Comparison of ENCODE assay signal across 21 mouse cellular contexts in the genomic region with DNA sequence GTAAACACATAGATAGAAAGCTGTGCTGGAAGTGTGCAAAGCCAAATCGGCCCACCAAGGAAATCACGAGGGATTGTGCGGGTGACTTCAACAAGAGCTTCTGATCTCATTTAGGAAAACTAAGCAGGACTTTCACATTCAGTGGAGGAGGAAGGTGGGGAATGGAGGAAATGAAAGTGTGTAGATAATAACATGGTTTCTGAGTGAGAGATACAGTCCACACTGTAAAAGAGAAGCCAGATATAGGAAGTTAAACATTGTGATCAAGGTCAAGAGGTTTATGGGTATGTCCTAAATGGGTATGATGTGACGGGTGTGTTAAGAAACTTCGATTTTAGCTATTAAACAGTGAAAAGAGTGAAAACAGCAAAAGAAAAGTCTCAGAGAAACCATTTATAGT.
DNase-seq lines count a peak whose midpoint lies in the region; ATAC-seq and TF ChIP-seq lines count a peak whose summit lies in the region.
"Had no signal": no experiment of that assay in that cellular context is flagged by ENCODE, and none has a peak within 500 bp of the region (broad histone marks: within the 10 kb centered on the region; RNA-seq: fewer than 3 reads in every experiment).

No protein-coding gene starts in this region.

- H3K27ac ChIP-seq in liver, adult 2 months (replicated peaks; ENCODE audit: insufficient read depth, low read depth, low read length) = no peak overlapping the region
- no peak overlapping the region for H3K27ac ChIP-seq in liver, embryonic 11.5 days (ENCODE audit: low read depth, low read length)
- H3K27ac ChIP-seq: embryonic facial prominence, embryonic 15.5 days; heart, embryonic 10.5 days; hindbrain, embryonic 13.5 days; hindbrain, postnatal 0 days had no signal

- 79% methylated on average over 5 of the region's 5 CpGs for WGBS in liver, adult 2 months
- 78% methylated on average over 5 of the region's 5 CpGs for WGBS in liver, embryonic 11.5 days

- no peak overlapping the region for H3K4me2 ChIP-seq in liver, embryonic 11.5 days
- H3K4me2 ChIP-seq: embryonic facial prominence, embryonic 15.5 days; hindbrain, embryonic 13.5 days had no signal

- H3K27me3 ChIP-seq in liver, adult 2 months (ENCODE audit: control insufficient read depth, insufficient read depth, low read length) = no peaks in the 10 kb centered on the region
- H3K27me3 ChIP-seq in liver, embryonic 11.5 days (replicated peaks; ENCODE audit: control insufficient read depth, insufficient read depth, low read length) = no peaks in the 10 kb centered on the region
- H3K27me3 ChIP-seq: embryonic facial prominence, embryonic 15.5 days; hindbrain, embryonic 13.5 days had no signal

- H3K79me2 ChIP-seq in liver, adult 2 months (ENCODE audit: control insufficient read depth, insufficient read depth, low read length) = no peaks in the 10 kb centered on the region

- H3K4me3 ChIP-seq in liver, adult 2 months (ENCODE audit: insufficient read depth, low read depth, low read length) = no peak overlapping the region
- H3K4me3 ChIP-seq in liver, embryonic 11.5 days (ENCODE audit: low read depth, low read length) = no peak overlapping the region
- H3K4me3 ChIP-seq: embryonic facial prominence, embryonic 15.5 days; heart, embryonic 10.5 days; hindbrain, embryonic 13.5 days had no signal

- no peaks in the 10 kb centered on the region for H3K36me3 ChIP-seq in liver, adult 2 months (ENCODE audit: control insufficient read depth, insufficient read depth, low read length)
- H3K36me3 ChIP-seq in liver, embryonic 11.5 days (ENCODE audit: control insufficient read depth, insufficient read depth, low read length) = no peaks in the 10 kb centered on the region
- H3K36me3 ChIP-seq: embryonic facial prominence, embryonic 15.5 days; heart, embryonic 10.5 days; hindbrain, embryonic 13.5 days had no signal

- ATAC-seq in liver, embryonic 11.5 days (replicated peaks; ENCODE audit: low FRiP score) = no peak
- 0 out of 2 replicates have a peak, but pooled peaks have one; percentile 36 for ATAC-seq in common myeloid progenitor, adult 5-6 weeks (replicated peaks; ENCODE audit: low read depth, poor library complexity, severe bottlenecking)
- peak; percentile 63 for ATAC-seq in granulocyte monocyte progenitor cell, adult 5-6 weeks (replicated peaks; ENCODE audit: poor library complexity, severe bottlenecking)
- peak; percentile 67 for ATAC-seq in megakaryocyte, adult 5-6 weeks (ENCODE audit: poor library complexity, severe bottlenecking)
- ATAC-seq: forebrain, embryonic 16.5 days; hindbrain, postnatal 0 days had no signal

- TF ChIP-seq CTCF in liver, adult 2 months (IDR thresholded peaks at IDR 0.05; ENCODE audit: low read depth, low read length) = no peak

- no peaks in the 10 kb centered on the region; the same call in 1 of the 2 replicates for H3K9me3 ChIP-seq in liver, embryonic 11.5 days (ENCODE audit: control insufficient read depth, low read length)
- H3K9me3 ChIP-seq: embryonic facial prominence, embryonic 15.5 days; heart, embryonic 10.5 days; hindbrain, embryonic 13.5 days had no signal

- DNase-seq in liver, adult 2 months (ENCODE audit: extremely low read depth, low read depth, low spot score) = peak; percentile 24
- no peak for DNase-seq in liver, embryonic 11.5 days (ENCODE audit: low spot score)
- no peak for DNase-seq in layer of hippocampus, postnatal 10 days (ENCODE audit: low spot score in 2 of 2)
- no peak for DNase-seq in ovary, postnatal 14 days (ENCODE audit: low spot score)
- DNase-seq in cerebellum, adult 11 months = no peak
- DNase-seq: adrenal gland, adult 8-10 months; adrenal gland, postnatal 36 days; cerebellum, adult 11-12 months; cerebellum, adult 9-10 months; cerebellum, postnatal 25 days; gastrocnemius, postnatal 25 days; heart, adult 18-20 months; heart, postnatal 10 days had no signal

- no peak for TF ChIP-seq POLR2A in liver, adult 2 months (IDR thresholded peaks at IDR 0.05; ENCODE audit: extremely low read depth, insufficient read depth, low read length)

- no peak overlapping the region for H3K9ac ChIP-seq in liver, adult 2 months (ENCODE audit: low read depth, low read length)
- no peak overlapping the region for H3K9ac ChIP-seq in liver, embryonic 11.5 days (ENCODE audit: low read depth, low read length)
- H3K9ac ChIP-seq: embryonic facial prominence, embryonic 15.5 days; hindbrain, embryonic 13.5 days had no signal

- H3K4me1 ChIP-seq in liver, adult 2 months (ENCODE audit: control insufficient read depth, insufficient read depth, low read length) = no peaks in the 10 kb centered on the region
- no peaks in the 10 kb centered on the region for H3K4me1 ChIP-seq in liver, embryonic 11.5 days (replicated peaks; ENCODE audit: control insufficient read depth, insufficient read depth, low read length)
- H3K4me1 ChIP-seq: hindbrain, embryonic 13.5 days had no signal
